Comparison of ENCODE assay signal across 26 mouse cellular contexts in the genomic region with DNA sequence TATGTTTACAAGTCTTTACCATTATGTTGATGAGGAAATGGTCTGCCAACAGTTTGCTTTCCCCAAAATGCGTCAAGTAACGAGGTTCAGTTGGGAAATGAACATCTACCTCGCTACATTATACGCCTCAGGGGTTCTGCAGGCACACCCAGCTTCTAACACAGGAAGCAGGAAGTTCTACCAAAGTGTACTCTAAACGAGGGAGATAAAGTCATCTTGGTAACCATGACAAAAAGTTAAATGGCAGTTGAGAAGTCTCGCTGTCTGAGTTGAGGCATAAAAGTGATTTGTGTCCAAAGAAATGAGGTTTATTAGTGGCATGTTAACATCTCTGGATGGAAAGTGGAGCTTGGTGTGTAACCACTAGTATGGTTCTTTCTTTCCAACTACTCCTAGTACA.
A peak's percentile ranks its signal among the peaks of the same experiment; 100 is the strongest.
DNase-seq lines count a peak whose midpoint lies in the region; ATAC-seq lines count a peak whose summit lies in the region.
"Had no signal": no experiment of that assay in that cellular context is flagged by ENCODE, and none has a peak within 500 bp of the region (broad histone marks: within the 10 kb centered on the region; RNA-seq: fewer than 3 reads in every experiment).

No protein-coding gene starts in this region.

- H3K27me3 ChIP-seq in forebrain, embryonic 16.5 days (replicated peaks; ENCODE audit: control insufficient read depth, insufficient read depth, low read length): no peaks in the 10 kb centered on the region
- H3K27me3 ChIP-seq: embryonic facial prominence, embryonic 12.5 days; embryonic facial prominence, embryonic 15.5 days; heart, embryonic 12.5 days; heart, embryonic 15.5 days; hindbrain, embryonic 13.5 days; intestine, embryonic 15.5 days had no signal

- H3K9me3 ChIP-seq in forebrain, embryonic 16.5 days (ENCODE audit: control insufficient read depth, low read length): no peaks in the 10 kb centered on the region
- H3K9me3 ChIP-seq: embryonic facial prominence, embryonic 12.5 days; embryonic facial prominence, embryonic 15.5 days; heart, embryonic 12.5 days; heart, embryonic 15.5 days; hindbrain, embryonic 10.5 days; hindbrain, embryonic 13.5 days; intestine, embryonic 15.5 days had no signal

- no peak overlapping the region for H3K4me3 ChIP-seq in forebrain, embryonic 16.5 days (replicated peaks; ENCODE audit: low read length)
- H3K4me3 ChIP-seq: embryonic facial prominence, embryonic 12.5 days; embryonic facial prominence, embryonic 15.5 days; heart, embryonic 12.5 days; heart, embryonic 15.5 days; hindbrain, embryonic 10.5 days; hindbrain, embryonic 13.5 days; intestine, embryonic 15.5 days had no signal

- H3K36me3 ChIP-seq in forebrain, embryonic 16.5 days (ENCODE audit: control insufficient read depth, insufficient read depth): no peaks in the 10 kb centered on the region
- H3K36me3 ChIP-seq: embryonic facial prominence, embryonic 12.5 days; embryonic facial prominence, embryonic 15.5 days; heart, embryonic 12.5 days; heart, embryonic 15.5 days; hindbrain, embryonic 10.5 days; hindbrain, embryonic 13.5 days; intestine, embryonic 15.5 days had no signal

- peak; percentile 50 for ATAC-seq in inflammation-experienced regulatory T-cells, adult 6 months
- ATAC-seq in forebrain, embryonic 16.5 days: no peak
- ATAC-seq: forebrain, embryonic 14.5 days; hindbrain, postnatal 0 days; intestine, embryonic 15.5 days had no signal

- peak; percentile 15 for DNase-seq in CD4-positive helper T cell, adult 2 months (ENCODE audit: low read depth, low spot score)
- DNase-seq in R1 (ENCODE audit: low read depth, low spot score): peak; percentile 36
- DNase-seq in adrenal gland, adult 2 months: no peak
- no peak for DNase-seq in thymus, postnatal 36 days
- no peak for DNase-seq in right cerebral cortex, postnatal 4 days
- DNase-seq: adrenal gland, adult 8-10 months; adrenal gland, postnatal 25 days; cerebellum, adult 18-20 months; cerebellum, adult 9-10 months; cerebellum, postnatal 14 days; gastrocnemius, postnatal 25 days; heart, adult 18-20 months; heart, postnatal 10 days; heart, postnatal 36 days; kidney, adult 11 months had no signal

- WGBS in forebrain, embryonic 16.5 days: 82% methylated on average over 6 of the region's 6 CpGs

- no peak overlapping the region for H3K9ac ChIP-seq in forebrain, embryonic 16.5 days (replicated peaks; ENCODE audit: low read depth, low read length)
- H3K9ac ChIP-seq: embryonic facial prominence, embryonic 12.5 days; embryonic facial prominence, embryonic 15.5 days; heart, embryonic 12.5 days; heart, embryonic 15.5 days; hindbrain, embryonic 13.5 days; intestine, embryonic 15.5 days had no signal

- no peak overlapping the region for H3K27ac ChIP-seq in forebrain, embryonic 16.5 days (ENCODE audit: low read length)
- H3K27ac ChIP-seq: embryonic facial prominence, embryonic 12.5 days; embryonic facial prominence, embryonic 15.5 days; heart, embryonic 15.5 days; hindbrain, embryonic 10.5 days; hindbrain, embryonic 13.5 days; hindbrain, postnatal 0 days; intestine, embryonic 15.5 days had no signal

- no peak overlapping the region for H3K4me2 ChIP-seq in forebrain, embryonic 16.5 days (ENCODE audit: low read length)
- H3K4me2 ChIP-seq: embryonic facial prominence, embryonic 12.5 days; embryonic facial prominence, embryonic 15.5 days; heart, embryonic 12.5 days; heart, embryonic 15.5 days; hindbrain, embryonic 13.5 days; intestine, embryonic 15.5 days had no signal

- H3K4me1 ChIP-seq in forebrain, embryonic 16.5 days (replicated peaks; ENCODE audit: control insufficient read depth, insufficient read depth, low read length): no peaks in the 10 kb centered on the region
- H3K4me1 ChIP-seq: embryonic facial prominence, embryonic 12.5 days; embryonic facial prominence, embryonic 15.5 days; heart, embryonic 12.5 days; heart, embryonic 15.5 days; hindbrain, embryonic 13.5 days; intestine, embryonic 15.5 days had no signal

Comparison
In these comparisons a context has a peak if more than half of its experiments do, and no peak if none do; other contexts are left out.
1. DNase-seq: peak in CD4-positive helper T cell, adult 2 months (single experiment) and R1 (single experiment); none in adrenal gland, adult 2 months (single experiment), thymus, postnatal 36 days (0 of 2) and right cerebral cortex, postnatal 4 days (single experiment).